Comparison of ENCODE assay signal across 9 mouse cellular contexts in genomic region chr11:99231049-99231816, GRCm38 (mm10). TPM values are rescaled to one million over a fixed set of nuclear protein-coding genes. Genes with fewer than 3 reads are reported as not detected.
DNase-seq lines count a peak whose midpoint lies in the region; ATAC-seq and TF ChIP-seq lines count a peak whose summit lies in the region.
"Had no signal": no experiment of that assay in that cellular context is flagged by ENCODE, and none has a peak within 500 bp of the region (broad histone marks: within the 10 kb centered on the region; RNA-seq: fewer than 3 reads in every experiment).

No protein-coding gene starts in this region.

- TF ChIP-seq POLR2A in liver, adult 2 months (IDR thresholded peaks at IDR 0.05; ENCODE audit: extremely low read depth, insufficient read depth, low read length), result no peak

- peak overlapping the region; percentile 98 for H3K9ac ChIP-seq in liver, adult 2 months (ENCODE audit: low read depth, low read length)
- H3K9ac ChIP-seq in embryonic facial prominence, embryonic 11.5 days (replicated peaks; ENCODE audit: low read length), result peak overlapping the region; percentile 100
- peak overlapping the region; percentile 100 for H3K9ac ChIP-seq in intestine, embryonic 15.5 days
- H3K9ac ChIP-seq in neural tube, embryonic 13.5 days, result peak overlapping the region; percentile 99

- H3K27ac ChIP-seq in liver, adult 2 months (replicated peaks; ENCODE audit: insufficient read depth, low read depth, low read length), result no peak overlapping the region; the same call in 1 of the 2 replicates
- H3K27ac ChIP-seq in embryonic facial prominence, embryonic 11.5 days (replicated peaks; ENCODE audit: low read depth, low read length), result peak overlapping the region; percentile 98
- peak overlapping the region; percentile 97 for H3K27ac ChIP-seq in intestine, embryonic 15.5 days
- peak overlapping the region; percentile 99 for H3K27ac ChIP-seq in neural tube, embryonic 13.5 days (replicated peaks)

- H3K4me3 ChIP-seq in liver, adult 2 months (ENCODE audit: insufficient read depth, low read depth, low read length), result peak overlapping the region; percentile 98
- peak overlapping the region; percentile 89 for H3K4me3 ChIP-seq in embryonic facial prominence, embryonic 11.5 days (ENCODE audit: low read depth, low read length)
- peak overlapping the region; percentile 99 for H3K4me3 ChIP-seq in intestine, embryonic 15.5 days (replicated peaks)
- H3K4me3 ChIP-seq in neural tube, embryonic 13.5 days, result peak overlapping the region; percentile 91

- WGBS in liver, adult 2 months, result 34% methylated on average over 15 of the region's 15 CpGs
- 26% methylated on average over 15 of the region's 15 CpGs for WGBS in embryonic facial prominence, embryonic 11.5 days
- WGBS in intestine, embryonic 15.5 days, result 23% methylated on average over 15 of the region's 15 CpGs
- 28% methylated on average over 15 of the region's 15 CpGs for WGBS in neural tube, embryonic 13.5 days

- no peaks in the 10 kb centered on the region for H3K9me3 ChIP-seq in embryonic facial prominence, embryonic 11.5 days (replicated peaks; ENCODE audit: control insufficient read depth, low read length)
- no peaks in the 10 kb centered on the region for H3K9me3 ChIP-seq in intestine, embryonic 15.5 days
- H3K9me3 ChIP-seq in neural tube, embryonic 13.5 days, result no peaks in the 10 kb centered on the region

- peak overlapping the region; percentile 68 for H3K4me2 ChIP-seq in embryonic facial prominence, embryonic 11.5 days (ENCODE audit: low read depth, low read length)
- H3K4me2 ChIP-seq in intestine, embryonic 15.5 days (replicated peaks), result peak overlapping the region; percentile 75
- peak overlapping the region; percentile 95 for H3K4me2 ChIP-seq in neural tube, embryonic 13.5 days

- H3K4me1 ChIP-seq in liver, adult 2 months (ENCODE audit: control insufficient read depth, insufficient read depth, low read length), result peaks cover 5% of the 10 kb centered on the region
- no peaks in the 10 kb centered on the region; the same call in 1 of the 2 replicates for H3K4me1 ChIP-seq in embryonic facial prominence, embryonic 11.5 days (ENCODE audit: control insufficient read depth, insufficient read depth, low read length)
- peaks cover 13% of the 10 kb centered on the region; the same call in 1 of the 2 replicates for H3K4me1 ChIP-seq in intestine, embryonic 15.5 days (replicated peaks)
- peaks cover 37% of the 10 kb centered on the region for H3K4me1 ChIP-seq in neural tube, embryonic 13.5 days (replicated peaks)

- peaks cover 10% of the 10 kb centered on the region; the same call in 1 of the 2 replicates for H3K79me2 ChIP-seq in liver, adult 2 months (ENCODE audit: control insufficient read depth, insufficient read depth, low read length)

- no peak for DNase-seq in liver, adult 2 months (ENCODE audit: extremely low read depth, low read depth, low spot score)
- no peak for DNase-seq in liver
- DNase-seq in embryonic facial prominence, embryonic 11.5 days (ENCODE audit: low spot score), result no peak
- DNase-seq in layer of hippocampus, adult 9-10 months (ENCODE audit: low spot score), result no peak
- no peak for DNase-seq in cerebellum, adult 11 months
- DNase-seq in adrenal gland, postnatal 4 days (ENCODE audit: low spot score in 2 of 2), result no peak

- no peak for TF ChIP-seq CTCF in liver, adult 2 months (IDR thresholded peaks at IDR 0.05; ENCODE audit: low read depth, low read length)

- H3K27me3 ChIP-seq in liver, adult 2 months (ENCODE audit: control insufficient read depth, insufficient read depth, low read length), result no peaks in the 10 kb centered on the region
- H3K27me3 ChIP-seq in embryonic facial prominence, embryonic 11.5 days (ENCODE audit: control insufficient read depth, insufficient read depth, low read length), result no peaks in the 10 kb centered on the region
- H3K27me3 ChIP-seq in intestine, embryonic 15.5 days (replicated peaks), result no peaks in the 10 kb centered on the region
- H3K27me3 ChIP-seq in neural tube, embryonic 13.5 days, result no peaks in the 10 kb centered on the region

- peak; percentile 40; the same call in 1 of the 2 replicates for ATAC-seq in embryonic facial prominence, embryonic 11.5 days (replicated peaks; ENCODE audit: insufficient number of reproducible peaks, low FRiP score, low TSS enrichment, low read depth)
- peak; percentile 68 for ATAC-seq in intestine, embryonic 15.5 days
- no peak; the same call in 1 of the 2 replicates for ATAC-seq in neural tube, embryonic 13.5 days (ENCODE audit: low read depth)

- H3K36me3 ChIP-seq in liver, adult 2 months (ENCODE audit: control insufficient read depth, insufficient read depth, low read length), result peaks cover 12% of the 10 kb centered on the region
- H3K36me3 ChIP-seq in embryonic facial prominence, embryonic 11.5 days (replicated peaks; ENCODE audit: control insufficient read depth, insufficient read depth, low read depth, low read length), result no peaks in the 10 kb centered on the region
- H3K36me3 ChIP-seq in intestine, embryonic 15.5 days, result peaks cover 7% of the 10 kb centered on the region; the same call in 1 of the 2 replicates
- peaks cover 17% of the 10 kb centered on the region for H3K36me3 ChIP-seq in neural tube, embryonic 13.5 days

RNA-seq across cellular contexts. Expression of gene Smarce1, which starts 0.4 kb away (rescaled TPM):
- 25.5 and 35.9 TPM in 2 replicates for total RNA-seq in liver, adult 2 months (2014; rRNA removed)
- polyA plus RNA-seq in liver, adult 2 months (2012; rRNA removed), result 8.7 and 11.9 TPM in 2 replicates
- 223 and 226 TPM in 2 replicates for polyA plus RNA-seq in embryonic facial prominence, embryonic 11.5 days (2014; fragmentation: Nextera tagmentation; extraction: Ambion mirVana)
- 186 and 190 TPM in 2 replicates for polyA plus RNA-seq in intestine, embryonic 15.5 days (2015; fragmentation: Nextera tagmentation; extraction: Ambion mirVana)
- 319 and 376 TPM in 2 replicates for polyA plus RNA-seq in neural tube, embryonic 13.5 days (2015; fragmentation: Nextera tagmentation; extraction: Ambion mirVana)
- 100 to 1,000 TPM in 1 of 2 experiments, 10 to 100 TPM in 1; 99.6 to 106 TPM for total RNA-seq in adrenal gland, postnatal 4 days (2021)

RNA-seq across cellular contexts. Expression of gene Krt222, which starts 12.7 kb away (rescaled TPM):
- total RNA-seq in liver, adult 2 months (2014; rRNA removed), result 0.07 and 0.09 TPM in 2 replicates
- polyA plus RNA-seq in liver, adult 2 months (2012; rRNA removed), result not detected in 2 replicates
- polyA plus RNA-seq in embryonic facial prominence, embryonic 11.5 days (2014; fragmentation: Nextera tagmentation; extraction: Ambion mirVana), result 0.18 and 0.49 TPM in 2 replicates
- 0.25 and 0.49 TPM in 2 replicates for polyA plus RNA-seq in intestine, embryonic 15.5 days (2015; fragmentation: Nextera tagmentation; extraction: Ambion mirVana)
- polyA plus RNA-seq in neural tube, embryonic 13.5 days (2015; fragmentation: Nextera tagmentation; extraction: Ambion mirVana), result 4.2 and 5.9 TPM in 2 replicates
- total RNA-seq in adrenal gland, postnatal 4 days (2021), result 1 to 10 TPM; 1.2 to 1.9 TPM

RNA-seq across cellular contexts. Expression of gene Krt24, which starts 53.8 kb away (rescaled TPM):
- not detected in 2 replicates for total RNA-seq in liver, adult 2 months (2014; rRNA removed)
- polyA plus RNA-seq in liver, adult 2 months (2012; rRNA removed), result not detected in 2 replicates
- 0.11 and 0.22 TPM in 2 replicates for polyA plus RNA-seq in embryonic facial prominence, embryonic 11.5 days (2014; fragmentation: Nextera tagmentation; extraction: Ambion mirVana)
- polyA plus RNA-seq in intestine, embryonic 15.5 days (2015; fragmentation: Nextera tagmentation; extraction: Ambion mirVana), result 0.11 and 0.15 TPM in 2 replicates
- 0.17 and 0.63 TPM in 2 replicates for polyA plus RNA-seq in neural tube, embryonic 13.5 days (2015; fragmentation: Nextera tagmentation; extraction: Ambion mirVana)
- total RNA-seq in adrenal gland, postnatal 4 days (2021), result not detected
- total RNA-seq: neutrophil, adult 5-6 weeks had no signal

Comparison
In these comparisons a context has a peak if more than half of its experiments do, and no peak if none do; other contexts are left out.
1. RNA of gene Smarce1, which starts 0.4 kb away (polyA plus RNA-seq): 319 to 376 TPM in neural tube, embryonic 13.5 days, 223 to 226 TPM in embryonic facial prominence, embryonic 11.5 days and 186 to 190 TPM in intestine, embryonic 15.5 days; 8.7 to 11.9 TPM in liver, adult 2 months; every median in the first group is over 10 times any median in the second.
2. Peak in every context shown above with its lines, with median percentiles within 50 percentile points of each other: H3K4me3 ChIP-seq, H3K9ac ChIP-seq and H3K4me2 ChIP-seq.